Mouse (Mus musculus): Measurements from ENCODE around the gene Jkamp. TPM values are rescaled to one million over a fixed set of nuclear protein-coding genes. Genes with fewer than 3 reads are reported as not detected.
"Not testable (repeated sequence)": the region's sequence is repeated elsewhere in the genome, so short reads cannot be mapped to it uniquely, and the experiment has no call there.

Gene Jkamp
- total RNA-seq (2015; ENCODE audit: low replicate concordance), result 4.4 and 9.8 TPM in 2 replicates
- 2.9 and 3.0 TPM in 2 replicates for total RNA-seq (2017; ENCODE audit: low replicate concordance)

DNA sequence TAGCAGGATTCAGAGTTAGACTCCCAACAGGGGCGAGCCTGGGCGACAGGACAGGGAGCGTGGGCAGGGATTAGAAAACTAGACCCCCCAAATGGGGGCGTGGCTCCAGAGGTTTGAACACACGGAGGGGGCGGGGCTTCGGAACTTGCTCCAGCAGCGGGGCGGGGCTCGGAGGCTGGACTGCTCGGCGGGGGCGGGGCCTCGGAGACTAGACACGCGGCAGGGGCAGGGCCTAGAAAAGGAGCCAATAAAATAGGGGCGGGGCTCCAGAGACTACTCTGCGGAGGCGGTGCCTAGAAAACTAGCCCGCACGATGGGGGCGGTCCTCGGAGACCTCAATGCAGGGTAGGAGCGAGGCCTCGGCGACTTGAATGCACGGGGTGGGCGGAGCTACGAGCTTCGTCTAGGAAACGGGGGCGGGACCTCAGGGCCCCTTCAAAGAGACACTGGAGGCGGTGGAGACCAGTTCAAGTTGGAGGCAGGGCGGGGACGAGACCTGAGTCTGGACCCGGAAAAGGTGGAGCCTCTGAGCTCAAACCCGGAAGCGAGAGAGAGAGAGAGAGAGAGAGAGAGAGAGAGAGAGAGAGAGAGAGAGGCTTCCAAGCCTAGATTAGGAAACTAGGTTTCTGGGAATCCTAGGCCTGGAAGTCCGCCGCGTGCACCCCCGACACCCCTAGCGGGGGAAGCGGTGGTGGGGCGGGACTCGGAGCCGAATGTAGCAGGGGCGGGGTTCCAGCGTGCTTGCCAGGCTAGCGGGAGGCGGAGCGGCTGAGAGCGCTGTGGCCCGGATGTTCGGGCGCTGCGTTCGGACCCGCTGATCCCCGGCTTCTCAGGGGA lies at the start of gene Jkamp, which contains the start of gene L3hypdh:
TSS of gene Jkamp (plus strand) at position 261 of the 837 bp plus-strand sequence.
TSS of gene L3hypdh (minus strand) at position 111 of the 837 bp plus-strand sequence.
- ATAC-seq (replicated peaks; ENCODE audit: low FRiP score, poor library complexity, severe bottlenecking), result peak; percentile 91

- no peak for ATAC-seq (replicated peaks; ENCODE audit: low FRiP score, poor library complexity, severe bottlenecking)
Measured at GRCm38 (mm10) chr12:72036097-72036661, 49.2 kb upstream of the Jkamp start.

DNA sequence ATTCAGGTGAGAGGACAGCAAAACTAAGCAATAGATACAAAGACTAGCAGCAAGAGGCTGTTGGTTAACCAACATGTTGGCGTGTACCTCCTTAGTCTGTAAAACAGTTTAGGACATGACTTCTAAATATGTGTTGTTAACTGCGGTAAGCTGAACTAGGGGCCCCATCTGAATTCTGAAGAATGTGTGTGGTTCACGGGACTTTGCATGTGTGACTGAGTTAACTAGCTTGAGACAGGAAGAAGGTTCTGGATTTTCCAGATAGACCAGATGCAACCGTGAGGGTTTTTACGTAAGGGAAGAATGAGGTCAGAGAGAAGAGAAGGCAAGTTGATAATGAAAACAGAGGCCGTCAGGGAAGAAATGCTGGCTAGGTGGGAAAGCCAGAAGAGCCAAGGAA lies 48.3 kb upstream of the Jkamp start:
- ATAC-seq (replicated peaks; ENCODE audit: low FRiP score, poor library complexity, severe bottlenecking), result no peak

DNA sequence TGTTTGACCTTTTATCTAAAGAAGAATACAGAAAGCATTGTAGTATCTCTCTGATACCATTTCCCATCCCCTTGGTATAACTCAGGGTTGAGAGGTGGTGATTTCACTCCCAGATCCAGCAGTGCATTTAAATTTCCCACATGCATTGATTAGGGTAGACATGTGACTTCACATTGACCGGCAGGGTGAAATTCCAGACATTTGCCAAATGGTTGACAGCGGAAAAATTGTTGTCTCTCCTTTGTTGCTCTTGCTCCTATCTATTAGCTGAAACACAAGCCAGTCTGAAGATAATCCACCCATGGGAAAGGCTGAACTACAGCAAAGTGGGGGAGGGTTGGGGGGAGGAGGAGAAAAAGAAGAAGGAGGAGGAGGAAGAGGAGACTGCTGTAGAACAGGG lies 46.5 kb upstream of the Jkamp start:
- ATAC-seq (replicated peaks; ENCODE audit: low FRiP score, poor library complexity, severe bottlenecking), result no peak

- no peak for ATAC-seq (replicated peaks; ENCODE audit: low FRiP score, poor library complexity, severe bottlenecking)
Measured at GRCm38 (mm10) chr12:72039501-72039900, 45.9 kb upstream of the Jkamp start.

DNA sequence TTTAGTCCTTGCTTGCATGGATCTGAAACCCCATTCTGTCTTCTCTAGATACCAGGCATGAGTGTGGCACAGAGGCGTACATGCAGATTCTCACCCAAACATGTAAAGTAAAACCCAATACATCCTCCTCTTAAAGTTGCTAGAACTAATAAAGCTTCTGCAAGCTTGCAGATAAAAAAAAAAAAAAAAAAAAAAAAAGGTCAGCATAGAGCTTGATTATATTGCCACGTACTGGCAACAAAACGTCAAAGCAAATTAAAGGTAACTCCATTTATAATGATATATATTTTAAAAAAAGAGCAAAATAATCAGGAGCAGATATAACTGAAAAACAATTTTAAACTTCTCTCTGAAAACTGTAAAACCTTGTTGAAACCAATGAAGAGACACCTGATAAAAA lies 44.2 kb upstream of the Jkamp start:
- ATAC-seq (replicated peaks; ENCODE audit: low FRiP score, poor library complexity, severe bottlenecking), result no peak

GRCm38 (mm10) chr12:72047513-72047912 lies 37.9 kb upstream of the Jkamp start:
- no peak for ATAC-seq (replicated peaks; ENCODE audit: low FRiP score, poor library complexity, severe bottlenecking)

DNA sequence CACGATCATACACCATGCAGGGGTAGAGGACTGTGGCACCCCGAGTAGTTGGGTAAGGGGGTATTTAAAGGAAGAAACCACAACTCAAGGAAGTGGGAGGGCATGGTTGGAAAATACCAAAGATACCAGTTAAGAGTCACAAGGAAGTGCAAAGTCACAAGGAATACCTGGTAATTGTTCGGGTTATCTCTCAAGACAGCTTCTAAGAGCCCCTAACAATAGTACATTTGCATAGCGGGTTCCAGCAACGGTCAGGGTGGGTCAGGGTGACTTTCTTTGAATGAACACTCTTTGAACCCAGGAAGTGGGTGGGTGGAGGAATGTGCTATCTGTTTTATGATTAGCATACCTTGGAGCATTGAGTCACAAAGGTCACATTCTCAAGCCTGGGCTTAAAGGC lies 35.2 kb upstream of the Jkamp start:
- not testable (repeated sequence) for ATAC-seq (replicated peaks; ENCODE audit: low FRiP score, poor library complexity, severe bottlenecking)

GRCm38 (mm10) chr12:72050821-72051220 lies 34.6 kb upstream of the Jkamp start:
- ATAC-seq (replicated peaks; ENCODE audit: low FRiP score, poor library complexity, severe bottlenecking), result no peak

DNA sequence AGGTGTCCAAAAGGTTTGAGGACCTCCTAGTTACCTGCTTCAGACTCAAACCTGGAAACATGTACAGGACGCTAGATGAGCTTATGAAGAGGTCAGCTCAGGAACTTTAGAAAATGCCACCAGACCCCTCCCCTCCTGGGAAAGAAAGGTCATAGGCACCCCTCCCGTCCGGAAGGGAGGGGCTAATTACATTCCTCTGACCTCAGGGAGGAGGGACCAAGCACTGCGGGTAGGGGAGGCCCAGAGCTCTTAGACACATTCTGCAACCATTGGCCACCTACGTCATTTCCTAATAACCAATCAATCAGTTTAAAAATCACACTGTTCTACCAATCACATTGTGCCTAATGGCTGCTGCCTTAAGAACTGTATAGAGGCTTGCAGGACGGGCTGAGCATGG lies 32.8 kb upstream of the Jkamp start:
- ATAC-seq (replicated peaks; ENCODE audit: low FRiP score, poor library complexity, severe bottlenecking), result no peak

DNA sequence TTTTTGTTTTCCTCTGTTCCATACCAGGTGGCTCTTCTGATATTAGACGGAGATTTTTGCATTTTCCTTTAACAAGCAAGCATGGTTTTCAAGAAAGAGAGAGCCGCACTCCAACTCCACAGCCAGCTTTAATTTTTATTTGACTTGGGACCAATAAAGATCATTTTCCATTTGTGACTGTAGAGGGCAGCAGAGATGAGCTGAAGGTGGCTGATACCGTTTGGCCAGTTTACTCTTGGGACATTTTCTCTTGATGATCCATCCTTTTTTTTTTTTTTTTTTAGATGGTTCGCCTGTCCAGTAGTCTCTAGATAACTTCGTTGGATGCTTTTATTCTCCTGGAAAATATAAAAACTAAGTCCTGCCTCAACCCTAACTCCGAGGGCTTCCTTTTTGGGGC lies 32.1 kb upstream of the Jkamp start:
- ATAC-seq (replicated peaks; ENCODE audit: low FRiP score, poor library complexity, severe bottlenecking), result no peak

DNA sequence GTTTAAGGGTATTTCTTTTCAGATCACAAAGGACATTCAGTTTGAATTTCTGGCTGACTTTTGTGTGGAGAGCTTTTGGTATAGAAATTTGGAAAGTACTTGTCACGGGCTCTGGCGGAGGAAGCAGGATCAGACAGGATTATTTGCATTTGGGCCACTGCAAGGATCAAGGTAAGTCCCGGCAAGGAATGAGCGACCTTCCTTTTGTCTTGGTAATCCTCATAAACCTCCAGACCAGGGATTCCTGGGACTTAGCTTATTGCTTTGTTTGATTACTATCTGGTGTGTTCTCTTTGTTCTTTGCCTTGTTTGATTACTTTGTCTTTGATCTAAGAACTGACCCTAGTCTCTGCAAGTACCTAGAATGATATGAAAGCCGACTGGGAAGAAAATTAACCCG lies 31.5 kb upstream of the Jkamp start:
- ATAC-seq (replicated peaks; ENCODE audit: low FRiP score, poor library complexity, severe bottlenecking), result no peak

DNA sequence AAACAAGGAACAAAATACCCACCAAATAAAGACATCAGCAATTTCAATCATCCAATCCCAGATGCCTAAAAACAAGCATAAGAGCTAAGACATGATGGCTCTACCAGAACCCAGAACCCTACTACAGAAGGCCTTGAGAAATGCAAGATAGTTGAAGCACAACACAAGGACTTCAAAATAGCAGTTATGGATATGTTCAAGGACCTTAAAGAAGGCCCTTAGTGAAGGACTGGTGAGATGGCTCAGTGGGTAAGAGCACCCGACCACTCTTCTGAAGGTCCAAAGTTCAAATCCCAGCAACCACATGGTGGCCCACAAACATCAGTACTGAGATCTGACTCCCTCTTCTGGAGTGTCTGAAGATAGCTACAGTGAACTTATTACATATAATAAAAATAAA lies 27.6 kb upstream of the Jkamp start:
- ATAC-seq (replicated peaks; ENCODE audit: low FRiP score, poor library complexity, severe bottlenecking), result no peak

GRCm38 (mm10) chr12:72069626-72070326 lies 15.6 kb upstream of the Jkamp start:
- no peak for ATAC-seq (replicated peaks; ENCODE audit: low FRiP score, poor library complexity, severe bottlenecking)

- ATAC-seq (replicated peaks; ENCODE audit: low FRiP score, poor library complexity, severe bottlenecking), result no peak
Measured at GRCm38 (mm10) chr12:72070327-72071269, 14.8 kb upstream of the Jkamp start, which contains the start of gene Gpr135. TSS of gene Gpr135 (minus strand) at chr12:72071125.

- ATAC-seq (replicated peaks; ENCODE audit: low FRiP score, poor library complexity, severe bottlenecking), result no peak
Measured at GRCm38 (mm10) chr12:72078248-72078647, 7.1 kb upstream of the Jkamp start.

- no peak for ATAC-seq (replicated peaks; ENCODE audit: low FRiP score, poor library complexity, severe bottlenecking)
Measured at GRCm38 (mm10) chr12:72081961-72082360, 3.4 kb upstream of the Jkamp start.

DNA sequence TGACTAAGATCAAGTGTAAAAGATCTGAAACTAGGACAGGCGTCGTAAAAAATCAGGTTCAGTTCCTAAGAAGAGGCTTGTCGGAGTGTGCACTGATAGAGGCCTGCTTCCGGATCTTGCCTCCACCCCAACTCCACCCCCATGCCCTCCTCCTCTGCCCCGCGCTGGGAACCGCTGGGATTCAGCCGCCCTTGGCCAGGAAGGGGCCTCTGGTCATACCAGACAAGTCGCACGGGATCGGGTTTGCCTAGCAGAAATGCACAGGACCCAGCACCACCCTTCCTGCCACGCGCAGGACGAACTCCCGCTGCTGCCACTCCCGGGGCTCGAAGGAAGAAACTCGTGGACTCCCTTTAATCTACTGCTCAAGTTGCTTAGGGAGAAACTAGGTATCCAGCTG lies 3.0 kb upstream of the Jkamp start:
- ATAC-seq (replicated peaks; ENCODE audit: low FRiP score, poor library complexity, severe bottlenecking), result no peak

GRCm38 (mm10) chr12:72083265-72083664 lies 2.1 kb upstream of the Jkamp start:
- no peak for ATAC-seq (replicated peaks; ENCODE audit: low FRiP score, poor library complexity, severe bottlenecking)
